Mouse (Mus musculus) heart, adult 2 months (tissue): Measurements from ENCODE around the gene Hpse. TPM values are rescaled to one million over a fixed set of nuclear protein-coding genes. Genes with fewer than 3 reads are reported as not detected.

Source experiments
- DNase-seq, 2 experiments: peaks; one replicate each; pipeline ENCODE4 v3.0.0; 2021
- H3K27ac ChIP-seq: fragments of 200-600 bp; 2 replicates; pipeline ENCODE4 v1.8.1; 2022
- H3K27me3 ChIP-seq: fragments of 200-500 bp; 2 replicates; pipeline ENCODE4 v1.6.1; 2012; ENCODE audit warnings: mild to moderate bottlenecking, low read length, inconsistent platforms, mixed read lengths; ENCODE audit not compliant: control insufficient read depth, insufficient read depth
- H3K36me3 ChIP-seq: fragments of 200-500 bp; 2 replicates; pipeline ENCODE4 v1.6.1; 2012; ENCODE audit warnings: low read length, inconsistent platforms; ENCODE audit not compliant: control insufficient read depth, insufficient read depth
- H3K4me1 ChIP-seq: fragments of 200-500 bp; 2 replicates; pipeline ENCODE4 v1.6.1; 2011; ENCODE audit warnings: low read length; ENCODE audit not compliant: control insufficient read depth, insufficient read depth
- H3K4me3 ChIP-seq: fragments of 200-600 bp; 2 replicates; pipeline ENCODE4 v1.8.1; 2022
- H3K79me2 ChIP-seq: fragments of 200-500 bp; replicated peaks from 2 replicates; pipeline ENCODE4 v1.6.1; 2012; ENCODE audit warnings: mild to moderate bottlenecking, inconsistent platforms, low read length, moderate library complexity, mixed read lengths; ENCODE audit not compliant: control insufficient read depth, insufficient read depth
- H3K9ac ChIP-seq: fragments of 200-500 bp; 2 replicates; pipeline ENCODE4 v1.6.1; 2012; ENCODE audit warnings: low read depth, mild to moderate bottlenecking, control low read depth, inconsistent platforms, low read length, mixed read lengths
- CTCF ChIP-seq: fragments of 200-600 bp; IDR thresholded peaks from 2 replicates; pipeline ENCODE4 v1.8.1; 2022; ENCODE audit warnings: antibody characterized with exemption, mild to moderate bottlenecking, moderate library complexity
- EP300 ChIP-seq: fragments of 200-500 bp; IDR thresholded peaks from 2 replicates; pipeline ENCODE4 v1.6.1; 2011; ENCODE audit warnings: low read depth, low read length, control low read depth; ENCODE audit not compliant: insufficient read depth
- POLR2A ChIP-seq: fragments of 200-500 bp; IDR thresholded peaks from 2 replicates; pipeline ENCODE4 v1.6.1; 2011; ENCODE audit warnings: mild to moderate bottlenecking, low read depth, low read length, control low read depth; ENCODE audit not compliant: insufficient read depth
- WGBS: fragments of 180-500 bp; shearing (Covaris S2); methylation state at CpG from one replicate; pipeline ENCODE4 v1.1.7; 2018; 5-methylcytosine and 5-hydroxymethylcytosine counted together
- intact Hi-C: fragments of 180-260 bp; cut with DNase I; formaldehyde crosslinking; loops from one replicate; pipeline ENCODE4 v1.15.1; 2025
- polyA plus RNA-seq: library from polyadenylated mRNA; depleted of rRNA; stranded (reverse); fragments of >200 nt; gene quantifications from 2 replicates; pipeline ENCODE4 v1.2.3, GENCODE M21; 2012
- total RNA-seq, 2 experiments: library from RNA; stranded (reverse); gene quantifications; 2 replicates each; pipeline ENCODE4 v1.2.3; 2021

Hpse gene
- total and polyA plus RNA-seq, 3 experiments: 1.0 to 2.3 (median 1.2) TPM

DNA sequence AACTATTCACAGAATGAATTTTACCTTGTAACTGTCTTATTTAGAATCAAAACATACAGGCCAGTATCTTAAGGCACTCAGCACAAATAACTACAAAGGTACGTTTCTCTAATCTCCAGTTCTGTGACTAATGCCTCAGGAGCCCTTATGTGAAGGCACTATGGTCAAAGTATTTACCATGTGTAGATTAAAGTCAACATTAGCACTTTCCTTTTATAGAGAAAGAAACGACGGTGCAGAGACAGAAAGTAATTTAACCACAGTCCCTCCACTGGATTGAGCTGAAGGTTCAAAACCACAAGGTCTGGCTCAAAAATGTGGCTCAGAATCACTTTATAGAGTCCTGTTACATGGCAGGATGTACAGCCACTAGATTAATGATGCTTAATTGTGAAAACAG is 47.6 kb downstream of the Hpse start:
- Histone ChIP-seq H3K36me3 (no peaks in the 10 kb centered on the region), H3K27me3 (no peaks in the 10 kb centered on the region), H3K27ac (no peak overlapping the region), H3K4me3 (no peak overlapping the region), H3K79me2 (peaks cover 1% of the 10 kb centered on the region; the same call in 1 of the 2 replicates), H3K9ac (no peak overlapping the region), H3K4me1 (no peaks in the 10 kb centered on the region; the same call in 1 of the 2 replicates)
- 83% methylated on average over 3 of the region's 3 CpGs for WGBS
- TF ChIP-seq POLR2A: no peak
- no peak for TF ChIP-seq CTCF
- no peak for TF ChIP-seq EP300
- no peak for DNase-seq
- intact Hi-C loops: loop anchor here (5.0 to 10.0 kb wide), 3 partner anchors 125 to 247 kb away; partner anchors contain the start of genes Helq and Mrps18c

DNA sequence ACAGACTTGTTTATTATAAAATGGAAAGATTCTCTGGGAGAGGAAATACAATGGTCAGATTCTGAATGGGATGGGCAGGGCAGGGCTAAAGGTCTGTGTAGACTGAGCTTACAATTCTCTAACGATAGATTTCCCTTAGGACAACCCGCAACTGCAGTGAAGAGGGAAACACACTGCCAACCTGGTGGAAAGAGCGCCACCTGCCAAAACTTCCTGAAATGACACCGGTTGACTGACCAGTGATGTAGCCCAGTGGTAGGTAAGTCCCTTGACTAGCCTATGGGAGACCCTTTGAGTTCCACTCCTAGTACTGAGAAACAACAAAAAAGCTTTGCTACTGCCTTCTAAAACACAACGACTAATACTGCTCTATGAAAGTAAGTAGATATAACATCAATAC is 48.1 kb downstream of the Hpse start:
- TF ChIP-seq CTCF (peak; percentile 71), EP300 (no peak)
- H3K4me3 ChIP-seq: no peak overlapping the region
- 14% methylated on average over 5 of the region's 5 CpGs for WGBS
- DNase-seq: peak; percentile 32 to 53
- H3K79me2 ChIP-seq: peaks cover 1% of the 10 kb centered on the region; the same call in 1 of the 2 replicates
- no peak overlapping the region for H3K9ac ChIP-seq
- no peaks in the 10 kb centered on the region; the same call in 1 of the 2 replicates for H3K4me1 ChIP-seq
- H3K36me3 ChIP-seq: no peaks in the 10 kb centered on the region
- intact Hi-C loops: loop anchor here (5.0 to 10.0 kb wide), 3 partner anchors 126 to 247 kb away; partner anchors contain the start of genes Helq and Mrps18c
- H3K27me3 ChIP-seq: no peaks in the 10 kb centered on the region
- no peak overlapping the region for H3K27ac ChIP-seq

DNA sequence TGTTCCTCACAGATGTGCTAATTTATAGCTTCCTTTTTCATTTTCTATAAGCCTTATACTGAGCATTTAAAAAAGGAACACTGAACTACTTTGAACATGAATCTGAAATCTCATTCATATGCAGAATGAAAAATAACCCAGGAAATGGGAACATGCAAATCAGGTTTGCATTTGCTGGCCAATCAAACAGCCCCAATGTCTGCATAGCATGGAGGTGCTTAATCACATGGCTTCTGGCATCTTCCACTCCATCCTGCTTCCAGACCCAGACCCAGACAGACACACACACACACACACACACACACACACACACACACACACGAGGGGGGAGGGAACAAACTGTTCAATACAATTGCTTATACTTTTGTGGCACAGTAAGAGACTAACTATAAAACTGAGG is 52.6 kb downstream of the Hpse start:
- TF ChIP-seq EP300 (no peak), CTCF (no peak), POLR2A (no peak)
- no peak overlapping the region for H3K4me3 ChIP-seq
- no peaks in the 10 kb centered on the region for H3K36me3 ChIP-seq
- no peak for DNase-seq
- no peaks in the 10 kb centered on the region for H3K4me1 ChIP-seq
- 0 out of 2 replicates have a peak, but pooled peaks cover 1% of the 10 kb centered on the region for H3K79me2 ChIP-seq
- no peaks in the 10 kb centered on the region for H3K27me3 ChIP-seq
- intact Hi-C loops: no loop called here
- H3K27ac ChIP-seq: no peak overlapping the region
- 68% methylated on average over 1 of the region's 1 CpGs for WGBS
- no peak overlapping the region for H3K9ac ChIP-seq

DNA sequence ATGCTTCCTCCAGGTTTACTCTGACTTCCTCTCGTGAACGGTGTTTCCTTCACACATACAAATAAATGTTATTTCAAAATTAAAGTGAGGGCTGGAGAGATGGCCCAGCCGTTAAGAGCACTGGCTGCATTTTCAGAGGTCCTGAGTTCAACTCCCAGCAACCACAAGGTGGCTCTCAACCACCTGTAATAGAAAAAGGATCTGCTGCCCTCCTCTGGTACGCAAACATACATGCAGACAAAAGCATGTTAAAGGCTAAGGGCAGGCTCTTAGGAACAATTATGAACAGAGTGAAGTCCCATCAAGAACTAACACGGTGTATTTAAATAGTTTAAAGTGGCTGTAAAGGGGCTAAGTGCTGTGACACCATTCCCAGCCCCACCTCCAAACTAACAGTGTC is 55.7 kb downstream of the Hpse start:
- H3K4me1 ChIP-seq: no peaks in the 10 kb centered on the region
- no peak overlapping the region for H3K9ac ChIP-seq
- DNase-seq: no peak
- H3K79me2 ChIP-seq: no peaks in the 10 kb centered on the region
- H3K4me3 ChIP-seq: no peak overlapping the region
- no peak overlapping the region for H3K27ac ChIP-seq
- no peaks in the 10 kb centered on the region for H3K36me3 ChIP-seq
- intact Hi-C loops: loop anchor here (2.0 kb wide), 1 partner anchor 117 kb away; no protein-coding TSS in a partner anchor
- H3K27me3 ChIP-seq: no peaks in the 10 kb centered on the region
- TF ChIP-seq POLR2A: no peak
- TF ChIP-seq CTCF: peak; percentile 90
- TF ChIP-seq EP300: 0 out of 2 replicates have a peak, but pooled peaks have one; percentile 22
- 51% methylated on average over 5 of the region's 5 CpGs for WGBS

DNA sequence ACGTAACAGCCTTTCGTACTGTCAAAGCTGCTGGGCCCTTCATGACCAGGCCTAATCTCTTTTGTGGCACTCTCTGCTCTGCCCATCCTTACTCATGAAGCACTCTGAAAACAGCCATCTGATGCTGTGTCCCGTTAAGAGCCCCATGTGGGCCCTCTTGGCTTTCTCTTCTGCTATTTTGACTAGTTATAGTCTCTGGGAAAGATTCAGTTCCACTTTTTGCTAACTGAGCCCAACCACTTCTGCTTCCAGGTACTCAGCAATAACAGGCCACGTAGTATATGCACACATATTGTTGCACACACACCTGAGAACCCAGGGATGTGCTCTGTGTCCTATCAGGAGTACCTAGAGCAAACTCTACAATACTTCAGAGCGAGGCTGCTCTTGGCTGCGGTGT is 56.5 kb downstream of the Hpse start:
- 92% methylated on average over 6 of the region's 6 CpGs for WGBS
- Histone ChIP-seq H3K9ac (no peak overlapping the region), H3K36me3 (no peaks in the 10 kb centered on the region), H3K4me3 (no peak overlapping the region), H3K79me2 (no peaks in the 10 kb centered on the region), H3K27me3 (no peaks in the 10 kb centered on the region), H3K4me1 (no peaks in the 10 kb centered on the region), H3K27ac (no peak overlapping the region)
- intact Hi-C loops: no loop called here
- DNase-seq: no peak
- no peak for TF ChIP-seq CTCF
- TF ChIP-seq POLR2A: no peak
- no peak for TF ChIP-seq EP300

DNA sequence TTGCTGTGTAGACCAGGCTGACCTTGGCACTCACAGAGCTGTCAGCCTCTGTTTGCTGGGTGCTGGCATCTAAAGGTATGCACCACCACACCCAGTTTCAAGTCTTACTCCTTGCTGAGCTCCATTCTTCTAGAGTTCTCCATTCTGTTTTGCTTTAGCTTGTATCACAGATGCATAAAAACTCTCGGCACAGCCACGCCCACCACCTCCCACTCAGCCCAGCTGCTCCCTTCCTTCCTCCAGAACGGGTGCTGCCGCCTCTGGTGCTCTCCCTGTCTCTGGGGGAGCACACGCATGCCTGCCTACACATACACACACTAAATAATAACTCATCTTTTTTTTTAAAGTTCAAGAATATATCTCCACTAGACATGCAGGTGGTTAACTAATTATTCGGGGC is 61.1 kb downstream of the Hpse start:
- intact Hi-C loops: no loop called here
- H3K4me3 ChIP-seq: no peak overlapping the region
- TF ChIP-seq CTCF: no peak
- no peak for TF ChIP-seq EP300
- no peak for TF ChIP-seq POLR2A
- no peak for DNase-seq
- H3K9ac ChIP-seq: no peak overlapping the region
- H3K27ac ChIP-seq: no peak overlapping the region
- H3K27me3 ChIP-seq: no peaks in the 10 kb centered on the region
- 63% methylated on average over 6 of the region's 6 CpGs for WGBS
- no peaks in the 10 kb centered on the region; the same call in 1 of the 2 replicates for H3K4me1 ChIP-seq
- no peaks in the 10 kb centered on the region for H3K36me3 ChIP-seq
- no peaks in the 10 kb centered on the region for H3K79me2 ChIP-seq
